Mouse (Mus musculus) olfactory bulb, adult 2 months (tissue): ENCODE data around the gene Ttll9. TPM values are rescaled to one million over a fixed set of nuclear protein-coding genes. Genes with fewer than 3 reads are reported as not detected.

ENCODE experiments used
- H3K27ac ChIP-seq: fragments of 200-500 bp; 2 replicates; pipeline ENCODE4 v1.5.1; 2012; ENCODE audit warnings: low read depth, low read length; ENCODE audit not compliant: insufficient read depth
- H3K4me1 ChIP-seq: fragments of 200-500 bp; 2 replicates; pipeline ENCODE4 v1.6.1; 2012; ENCODE audit warnings: low read length; ENCODE audit not compliant: control insufficient read depth, insufficient read depth
- H3K4me3 ChIP-seq: fragments of 200-500 bp; 2 replicates; pipeline ENCODE4 v1.5.1; 2012; ENCODE audit warnings: mild to moderate bottlenecking, low read depth, low read length, moderate library complexity; ENCODE audit not compliant: insufficient read depth
- CTCF ChIP-seq: fragments of 200-500 bp; IDR thresholded peaks from 2 replicates; pipeline ENCODE4 v1.5.1; 2012; ENCODE audit warnings: low read depth, mild to moderate bottlenecking, low read length, moderate library complexity; ENCODE audit not compliant: insufficient read depth
- POLR2A ChIP-seq: fragments of 200-500 bp; IDR thresholded peaks from 2 replicates; pipeline ENCODE4 v1.6.1; 2012; ENCODE audit warnings: mild to moderate bottlenecking, low read depth, low read length, moderate library complexity; ENCODE audit not compliant: insufficient read depth
- WGBS: fragments of 180-500 bp; shearing (Covaris S2); methylation state at CpG from one replicate; pipeline ENCODE4 v1.1.7; 2018; 5-methylcytosine and 5-hydroxymethylcytosine counted together
- polyA plus RNA-seq: library from polyadenylated mRNA; stranded (reverse); fragments of >200 nt; gene quantifications from 2 replicates; pipeline ENCODE4 v1.2.4, GENCODE M21; 2012; ENCODE audit warnings: low replicate concordance; ENCODE audit not compliant: missing spikeins, insufficient read depth, insufficient read length

Ttll9 gene
- polyA plus RNA-seq, 1 experiment = not detected

GRCm38 (mm10) chr2:152951065-152951849, 11.0 kb upstream of the Ttll9 start, which contains the start of gene Dusp15:
TSS of gene Dusp15 (minus strand) at chr2:152951698.
- Histone ChIP-seq H3K4me3 (peak within 1 kb of the TSS; percentile 48), H3K4me1 (peaks cover 13% of the 10 kb centered on the region; the same call in 1 of the 2 replicates), H3K27ac (no peak within 1 kb of the TSS)
- WGBS = 2% methylated on average over 54 of the region's 54 CpGs
- TF ChIP-seq POLR2A (0 out of 2 replicates have a peak, but pooled peaks have one; percentile 27), CTCF (no peak)

GRCm38 (mm10) chr2:152951850-152952720, 10.2 kb upstream of the Ttll9 start:
- Histone ChIP-seq H3K4me1 (peaks cover 13% of the 10 kb centered on the region; the same call in 1 of the 2 replicates), H3K4me3 (peak overlapping the region; percentile 48), H3K27ac (no peak overlapping the region)
- TF ChIP-seq POLR2A (no peak), CTCF (no peak)
- WGBS = 14% methylated on average over 13 of the region's 13 CpGs

GRCm38 (mm10) chr2:152958116-152958515, 4.2 kb upstream of the Ttll9 start:
- WGBS = 79% methylated on average over 3 of the region's 3 CpGs
- H3K27ac ChIP-seq = no peak overlapping the region
- H3K4me3 ChIP-seq = no peak overlapping the region
- no peak for TF ChIP-seq CTCF
- no peak for TF ChIP-seq POLR2A
- H3K4me1 ChIP-seq = no peaks in the 10 kb centered on the region

- TF ChIP-seq CTCF (no peak), POLR2A (no peak)
- Histone ChIP-seq H3K27ac (no peak overlapping the region), H3K4me1 (no peaks in the 10 kb centered on the region), H3K4me3 (no peak overlapping the region)
- WGBS = 71% methylated on average over 4 of the region's 4 CpGs
Measured at GRCm38 (mm10) chr2:152965555-152965954, 3.3 kb downstream of the Ttll9 start.

- TF ChIP-seq POLR2A (no peak), CTCF (no peak)
- Histone ChIP-seq H3K27ac (no peak overlapping the region), H3K4me3 (no peak overlapping the region), H3K4me1 (no peaks in the 10 kb centered on the region)
- 71% methylated on average over 3 of the region's 3 CpGs for WGBS
Measured at GRCm38 (mm10) chr2:152976991-152977390, 14.7 kb downstream of the Ttll9 start.

- 6% methylated on average over 1 of the region's 1 CpGs for WGBS
- TF ChIP-seq POLR2A (no peak), CTCF (no peak)
Measured at GRCm38 (mm10) chr2:152985582-152985981, 23.3 kb downstream of the Ttll9 start.

GRCm38 (mm10) chr2:152991529-152991928, 29.2 kb downstream of the Ttll9 start:
- no peak overlapping the region for H3K27ac ChIP-seq
- no peak overlapping the region for H3K4me3 ChIP-seq
- TF ChIP-seq POLR2A (no peak), CTCF (no peak)
- 96% methylated on average over 9 of the region's 9 CpGs for WGBS
- no peaks in the 10 kb centered on the region for H3K4me1 ChIP-seq

More at GRCm38 (mm10) chr2:152985582-152985981, 23.3 kb downstream of the Ttll9 start:
- Histone ChIP-seq H3K4me1 (peaks cover 2% of the 10 kb centered on the region; the same call in 1 of the 2 replicates), H3K4me3 (no peak overlapping the region), H3K27ac (no peak overlapping the region)

GRCm38 (mm10) chr2:152997046-152997445, 34.8 kb downstream of the Ttll9 start:
- H3K4me1 ChIP-seq = no peaks in the 10 kb centered on the region
- TF ChIP-seq POLR2A = no peak
- TF ChIP-seq CTCF = no peak
- H3K4me3 ChIP-seq = no peak overlapping the region
- 60% methylated on average over 4 of the region's 4 CpGs for WGBS
- no peak overlapping the region for H3K27ac ChIP-seq
